Mouse (Mus musculus): ENCODE data around the gene Mcfd2.

Mcfd2 gene

GRCm38 (mm10) chr17:87235019-87235418, 30.7 kb downstream of the Mcfd2 start:
- no peak for DNase-seq

- no peak for DNase-seq
Observed at GRCm38 (mm10) chr17:87227878-87228277, 37.9 kb downstream of the Mcfd2 start.

- DNase-seq, result no peak
Observed at GRCm38 (mm10) chr17:87226079-87226640, 39.6 kb downstream of the Mcfd2 start.

GRCm38 (mm10) chr17:87225384-87225783, 40.4 kb downstream of the Mcfd2 start:
- no peak for DNase-seq

GRCm38 (mm10) chr17:87224461-87224860, 41.3 kb downstream of the Mcfd2 start:
- no peak for DNase-seq

DNA sequence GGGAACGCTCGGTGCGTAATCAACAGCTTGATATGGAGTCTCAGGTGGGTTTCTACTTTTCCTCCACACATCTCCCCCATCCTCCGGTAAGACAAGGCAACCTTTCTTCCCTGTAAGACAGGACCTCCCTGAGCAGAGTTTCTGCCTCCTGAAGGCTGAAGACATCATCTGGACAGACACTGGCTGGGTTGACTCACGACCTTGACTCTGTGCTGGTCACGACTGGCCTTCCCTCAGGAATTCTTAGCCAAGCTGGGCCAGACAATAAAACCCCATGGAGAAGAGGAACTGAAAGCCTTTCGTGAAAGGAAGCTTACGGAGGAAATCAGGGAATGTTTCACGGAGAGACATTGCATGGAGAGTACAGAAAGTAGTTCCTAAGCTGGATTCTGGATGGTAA, 46.3 kb downstream of the Mcfd2 start:
- DNase-seq, result no peak

GRCm38 (mm10) chr17:87214523-87214922, 51.2 kb downstream of the Mcfd2 start:
- no peak for DNase-seq

DNA sequence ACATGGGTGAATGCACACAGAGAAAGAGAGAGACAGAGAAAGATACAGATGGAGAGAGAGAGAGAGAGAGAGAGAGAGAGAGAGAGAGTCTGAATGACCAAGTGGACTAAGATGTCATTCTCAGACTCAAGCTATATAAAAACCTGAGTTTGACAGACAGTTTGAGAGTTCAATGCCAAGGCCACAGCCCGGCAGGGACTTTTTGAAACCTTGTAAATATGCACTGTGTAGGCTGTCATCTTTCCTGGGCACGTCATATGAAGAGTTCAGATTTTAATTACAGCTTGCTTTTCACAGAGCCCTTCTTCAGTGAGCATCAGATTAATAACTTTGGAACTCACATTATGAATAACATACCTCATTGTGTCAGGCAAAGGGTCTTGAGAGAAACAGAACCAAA, 55.2 kb downstream of the Mcfd2 start:
- no peak for DNase-seq

- no peak for DNase-seq
Observed at GRCm38 (mm10) chr17:87206885-87207284, 58.9 kb downstream of the Mcfd2 start.

Measured in thymus, postnatal 25 days (tissue).